Mouse (Mus musculus): ENCODE measurements around the gene Cx3cl1.

DNA sequence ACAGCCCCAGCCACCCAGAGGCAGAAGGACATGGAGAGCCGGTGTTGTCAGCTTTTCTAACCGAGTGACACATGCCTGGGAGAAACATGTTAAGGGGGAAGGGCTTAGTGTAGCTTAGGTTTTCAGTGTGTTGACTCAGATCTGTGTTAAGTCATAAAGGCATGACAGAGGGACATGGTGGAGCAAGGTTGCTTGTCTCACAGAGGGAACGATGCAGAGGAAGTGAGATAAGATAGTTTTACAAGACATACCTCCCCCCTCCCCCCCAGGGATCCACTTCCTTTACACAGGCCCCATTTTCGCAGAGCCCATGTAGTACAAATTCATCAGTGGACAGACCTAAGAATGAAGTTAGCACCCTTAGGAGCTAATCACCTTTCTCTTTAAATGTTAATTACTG lies 30.6 kb downstream of the Cx3cl1 start:
- TF ChIP-seq CTCF (conservative IDR thresholded peaks at IDR 0.05; ENCODE audit: insufficient read depth, insufficient read length, low read depth, low read length) (no peak), POLR2A (IDR thresholded peaks at IDR 0.05; ENCODE audit: low read depth, low read length) (no peak)
